Mouse (Mus musculus) liver, adult 2 months (tissue): ENCODE results near the gene E4f1.

ENCODE experiments used
- CTCF ChIP-seq: fragments of 200-500 bp; IDR thresholded peaks from 2 replicates; pipeline ENCODE4 v1.5.1; 2011; ENCODE audit warnings: low read depth, low read length, control low read depth
- POLR2A ChIP-seq: fragments of 200-500 bp; IDR thresholded peaks from 2 replicates; pipeline ENCODE4 v1.6.1; 2011; ENCODE audit warnings: low read length, control low read depth; ENCODE audit not compliant: insufficient read depth; ENCODE audit errors: extremely low read depth

GRCm38 (mm10) chr17:24483495-24483894 is 13.4 kb upstream of the E4f1 start:
- TF ChIP-seq POLR2A, result no peak
- no peak for TF ChIP-seq CTCF
